Mouse (Mus musculus): ENCODE measurements around the gene Plekhg3.

DNA sequence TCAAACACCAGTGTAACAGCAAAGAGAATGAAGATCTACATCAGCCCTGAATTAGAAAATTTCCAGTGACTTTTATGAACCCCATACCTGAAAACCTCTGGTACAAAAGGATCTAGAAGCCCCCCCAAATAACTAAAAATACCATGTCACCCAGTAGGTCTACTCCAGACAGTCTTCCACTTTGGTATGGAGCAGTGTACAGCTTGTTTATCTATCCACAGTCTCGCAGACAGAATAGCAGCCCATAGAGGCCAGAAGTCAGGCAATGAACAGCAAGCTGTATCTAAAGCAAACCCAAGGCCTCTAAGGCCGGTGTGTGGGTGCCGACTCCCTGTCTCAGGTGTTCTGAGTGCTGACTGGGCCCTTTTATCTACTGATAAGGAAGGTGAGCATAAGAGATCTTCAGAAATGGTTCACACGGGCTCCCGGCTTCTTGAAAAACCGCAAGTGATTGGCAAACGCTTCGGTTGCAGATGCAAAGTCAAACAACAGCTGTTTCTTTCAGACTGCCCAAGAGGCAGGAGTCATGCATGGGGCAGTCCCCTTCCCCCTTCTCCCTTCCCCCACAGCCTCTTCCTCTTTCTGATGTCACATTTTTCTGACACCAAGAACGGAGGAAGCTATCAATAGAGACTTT lies 3.3 kb upstream of the Plekhg3 start:
- no peak for TF ChIP-seq CTCF (IDR thresholded peaks at IDR 0.05; ENCODE audit: low read depth, low read length)
- TF ChIP-seq POLR2A (IDR thresholded peaks at IDR 0.05; ENCODE audit: extremely low read depth, insufficient read depth, low read length) = no peak

All from liver, adult 2 months (tissue).